Mouse (Mus musculus) heart, postnatal 10 days (tissue): ENCODE measurements at regions not wholly inside any gene's neighbourhood (a gene's known extent, or its start where the extent isn't known, plus 50 kb on each side); places are given as distances from the start of the nearest gene placed in this dataset.

Source experiments
- DNase-seq, 2 experiments: peaks; one replicate each; pipeline ENCODE4 v3.0.0; 2021
- intact Hi-C: fragments of 180-260 bp; cut with DNase I; formaldehyde crosslinking; loops from one replicate; pipeline ENCODE4 v1.15.1; 2025

GRCm38 (mm10) chr6:99804905-99805245, 78.7 kb upstream of the Prok2 start:
- intact Hi-C loops, result loop anchor here (2.0 to 10.0 kb wide), 5 partner anchors 100 to 842 kb away; partner anchors contain the start of gene Rybp

DNA sequence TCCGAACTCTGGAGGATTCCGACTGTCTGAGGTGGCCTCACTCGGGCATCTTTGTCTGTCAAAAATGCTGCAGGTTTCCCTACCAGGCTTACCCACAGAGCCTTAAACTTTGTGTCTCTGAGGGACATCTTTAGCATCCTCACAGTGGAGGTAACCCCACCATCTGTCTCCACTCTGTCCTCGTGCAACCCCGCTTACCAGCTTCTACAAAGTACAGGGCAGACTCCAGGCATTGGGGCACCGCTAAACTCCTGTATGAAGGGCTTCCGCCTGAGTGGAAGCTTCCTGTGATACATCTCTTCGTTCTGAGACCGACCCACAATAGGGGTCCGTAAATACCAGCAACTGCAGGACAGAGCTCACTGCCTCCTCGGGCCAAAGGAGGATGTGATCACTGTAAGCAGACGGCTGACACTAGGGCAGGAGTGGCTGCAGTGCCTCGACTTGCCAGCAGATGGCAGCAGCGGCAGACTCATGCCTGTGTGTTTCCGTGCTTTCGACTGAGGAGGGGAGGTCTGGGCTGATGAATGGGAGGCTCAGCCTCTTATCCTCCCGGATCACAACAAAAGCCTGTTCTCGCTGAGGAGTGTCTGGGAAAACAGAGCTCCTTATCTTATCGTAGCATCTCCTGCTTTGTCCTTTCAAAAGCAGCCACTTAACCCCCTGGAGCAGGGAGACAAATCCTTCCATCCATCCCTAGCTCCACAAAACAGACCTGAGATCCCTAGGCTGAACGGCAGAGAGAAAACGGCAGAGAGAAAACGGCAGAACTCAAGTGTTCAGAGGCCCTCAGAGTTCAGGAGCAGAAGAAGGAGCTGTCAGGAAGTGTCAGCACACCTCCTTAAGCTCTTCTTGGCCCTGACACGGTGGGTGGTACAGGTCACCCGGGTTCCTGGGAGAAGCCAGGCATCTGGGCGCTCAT, 78.1 kb upstream of the Prok2 start:
- DNase-seq, result peak; percentile 92 to 96
- intact Hi-C loops, result loop anchor here (2.0 to 10.0 kb wide), 5 partner anchors 101 to 843 kb away; partner anchors contain the start of gene Rybp

More at GRCm38 (mm10) chr6:99804905-99805245, 78.7 kb upstream of the Prok2 start:
- no peak for DNase-seq

GRCm38 (mm10) chr6:99800919-99801318, 74.7 kb upstream of the Prok2 start:
- intact Hi-C loops, result loop anchor here (10.0 kb wide), 1 partner anchor 714 kb away; no protein-coding TSS in a partner anchor

GRCm38 (mm10) chr6:99800324-99800723, 74.1 kb upstream of the Prok2 start:
- DNase-seq, result no peak
- intact Hi-C loops, result loop anchor here (10.0 kb wide), 1 partner anchor 714 kb away; no protein-coding TSS in a partner anchor

More at GRCm38 (mm10) chr6:99800919-99801318, 74.7 kb upstream of the Prok2 start:
- no peak for DNase-seq

DNA sequence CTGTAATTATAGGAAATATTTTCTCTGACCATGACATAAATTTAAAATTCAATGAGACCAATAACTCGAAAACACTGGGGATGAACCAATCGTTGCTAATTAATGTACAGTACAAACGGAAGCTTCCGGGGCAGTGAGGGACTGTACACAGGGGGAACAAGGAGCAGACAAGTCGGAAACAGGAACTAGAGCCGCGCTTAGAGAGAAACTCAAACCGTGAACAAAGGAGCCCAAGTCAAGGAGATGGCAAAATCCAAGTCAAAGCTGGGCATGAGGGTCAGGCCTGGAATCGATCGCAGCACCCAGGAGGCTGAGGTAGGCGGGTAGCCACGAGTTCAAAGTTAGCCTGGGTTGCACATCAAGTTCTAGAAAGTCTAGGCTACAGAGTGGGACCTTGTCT, 70.2 kb upstream of the Prok2 start:
- intact Hi-C loops, result no loop called here
- DNase-seq, result no peak

- DNase-seq, result no peak
- intact Hi-C loops, result no loop called here
Measured at GRCm38 (mm10) chr6:99793546-99793945, 67.4 kb upstream of the Prok2 start.

DNA sequence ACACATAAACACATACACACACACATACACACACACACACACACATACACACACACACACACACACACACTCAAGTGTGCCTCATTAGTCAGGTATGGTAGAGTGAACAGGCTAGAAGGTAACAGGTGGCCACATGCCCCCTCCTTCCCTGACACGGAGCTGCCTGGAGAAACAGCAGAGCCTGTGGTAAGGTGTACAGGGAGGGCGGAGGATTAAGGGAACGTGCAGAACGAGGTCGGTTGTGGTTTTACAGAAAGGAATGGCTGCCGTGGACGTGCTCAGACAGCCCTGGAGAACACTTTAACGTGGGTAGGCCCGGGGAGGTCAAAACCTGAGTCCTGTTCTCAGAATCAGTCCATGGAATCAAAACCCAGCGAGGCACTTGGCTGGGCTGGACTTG, 66.2 kb upstream of the Prok2 start:
- no peak for DNase-seq
- intact Hi-C loops, result no loop called here

DNA sequence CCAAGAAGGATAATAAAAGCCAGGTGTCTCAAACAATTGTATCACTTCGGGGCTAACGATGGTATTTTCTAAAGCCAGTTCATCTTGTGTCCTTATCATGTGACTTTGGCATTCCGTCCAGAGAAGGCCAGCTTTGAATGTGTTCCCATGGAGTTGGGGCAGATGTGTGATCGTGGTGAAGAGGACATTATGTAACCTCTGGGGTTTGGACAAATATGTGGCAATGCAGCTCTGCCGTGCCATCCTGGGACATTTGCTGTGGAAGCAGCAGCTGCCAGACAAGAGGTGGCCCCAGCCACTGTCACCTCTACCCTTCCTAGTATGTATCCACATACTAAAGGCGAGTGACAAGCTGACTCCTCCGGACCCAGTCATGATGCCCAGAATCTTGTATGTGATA, 60.8 kb upstream of the Prok2 start:
- no peak for DNase-seq
- intact Hi-C loops, result no loop called here

GRCm38 (mm10) chr6:99785212-99785611, 59.0 kb upstream of the Prok2 start:
- intact Hi-C loops, result no loop called here
- DNase-seq, result no peak

DNA sequence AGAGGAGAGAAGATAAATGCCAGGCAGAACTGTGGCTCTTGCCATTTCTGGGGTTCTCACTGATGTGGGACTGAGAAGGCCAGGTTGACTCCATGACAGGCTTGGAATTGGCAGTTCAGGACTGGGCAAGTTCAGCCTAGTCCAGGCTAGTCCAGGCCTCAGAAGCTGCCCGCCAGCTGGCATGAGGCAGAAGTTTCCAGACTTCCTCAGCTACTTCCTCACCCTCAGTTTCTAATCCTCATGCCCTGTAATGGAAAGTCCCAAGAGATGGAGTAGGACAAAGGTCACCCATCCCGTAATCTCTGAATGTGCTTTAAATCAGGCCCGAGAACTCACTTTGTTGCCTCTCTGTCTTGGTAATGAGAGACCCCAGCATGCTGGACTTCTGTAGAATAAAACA, 58.6 kb upstream of the Prok2 start:
- DNase-seq, result no peak
- intact Hi-C loops, result loop anchor here (5.0 kb wide), 1 partner anchor 118 kb away; the partner anchor contains the start of genes Eif4e3 and Gm20696

DNA sequence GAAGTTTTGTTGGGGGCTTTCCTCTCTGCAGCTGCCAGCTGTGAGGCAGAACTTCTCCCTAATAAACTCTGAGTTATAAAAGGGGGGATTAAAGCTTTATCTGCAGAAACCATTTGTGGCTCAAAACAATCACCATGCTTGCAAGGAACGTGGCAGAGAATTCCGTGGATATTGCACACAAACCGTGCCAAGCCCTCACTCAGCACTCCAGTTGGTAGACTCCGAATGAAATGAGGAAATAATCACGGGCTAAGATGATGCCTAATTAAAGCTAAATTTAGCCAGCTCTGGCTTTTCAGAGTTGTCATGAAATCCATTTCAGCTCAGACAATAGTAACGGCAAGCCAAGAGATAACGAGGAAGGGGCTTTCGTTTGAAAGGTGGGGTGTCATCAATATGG, 58.1 kb upstream of the Prok2 start:
- no peak for DNase-seq
- intact Hi-C loops, result loop anchor here (5.0 kb wide), 1 partner anchor 117 kb away; the partner anchor contains the start of genes Eif4e3 and Gm20696

- DNase-seq, result no peak
- intact Hi-C loops, result loop anchor here (5.0 kb wide), 1 partner anchor 116 kb away; the partner anchor contains the start of genes Eif4e3 and Gm20696
Measured at GRCm38 (mm10) chr6:99782996-99783395, 56.8 kb upstream of the Prok2 start.
